Mouse (Mus musculus): ENCODE measurements around the gene Plcxd2. TPM values are rescaled to one million over a fixed set of nuclear protein-coding genes. Genes with fewer than 3 reads are reported as not detected.

Gene Plcxd2
- polyA plus RNA-seq, 1 experiment = 46.9 TPM

DNA sequence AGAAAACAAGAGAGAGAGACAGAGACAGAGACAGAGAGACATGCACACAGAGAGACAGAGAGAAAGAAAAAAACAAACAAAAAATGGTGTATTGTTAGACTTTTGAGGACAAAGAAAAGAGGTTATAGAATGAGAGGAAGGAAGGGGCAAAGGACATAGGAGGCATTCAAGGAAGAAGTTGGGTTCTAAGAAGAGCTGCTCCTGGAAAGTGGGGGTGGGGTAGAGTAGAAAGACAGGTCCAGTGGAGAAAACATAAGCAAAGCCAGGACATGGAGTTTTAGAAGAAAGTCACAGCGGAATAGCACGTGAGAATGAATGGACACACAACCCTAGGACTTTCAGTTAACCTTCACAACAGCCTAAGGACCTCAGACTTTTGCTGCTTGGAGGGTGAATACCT is 10.4 kb upstream of the Plcxd2 start:
- WGBS = 94% methylated on average over 2 of the region's 2 CpGs
- TF ChIP-seq CTCF (IDR thresholded peaks at IDR 0.05; ENCODE audit: borderline replicate concordance, insufficient read depth, low read depth, low read length) (no peak), POLR2A (IDR thresholded peaks at IDR 0.05; ENCODE audit: borderline replicate concordance, insufficient read depth, low read length) (no peak)
- Histone ChIP-seq H3K27me3 (ENCODE audit: control insufficient read depth, insufficient read depth, low read length) (no peaks in the 10 kb centered on the region; the same call in 1 of the 2 replicates), H3K4me1 (ENCODE audit: control insufficient read depth, insufficient read depth, low read length) (no peaks in the 10 kb centered on the region), H3K27ac (ENCODE audit: insufficient read depth, low read length) (no peak overlapping the region), H3K4me3 (replicated peaks; ENCODE audit: insufficient read depth, low read depth, low read length) (no peak overlapping the region)
- DNase-seq = no peak

DNA sequence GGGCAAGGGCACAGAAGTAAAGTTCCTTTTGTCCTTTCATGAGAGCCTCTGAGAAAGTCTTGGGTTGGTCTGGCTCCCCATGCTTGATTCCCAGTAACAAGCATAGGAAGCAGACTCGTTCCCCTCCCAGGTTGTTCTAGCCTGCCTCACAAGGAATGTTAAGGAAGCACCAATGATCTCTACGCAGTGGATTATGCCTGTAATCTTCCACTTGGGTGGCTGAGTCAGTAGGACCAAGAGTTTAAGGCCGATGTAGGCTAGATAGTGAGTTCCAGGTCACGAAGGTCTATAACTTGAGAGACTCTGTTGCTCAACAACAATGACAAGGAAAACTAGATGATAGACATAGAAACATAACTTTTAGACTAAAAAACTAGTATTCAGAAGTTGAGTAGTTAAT is 9.8 kb upstream of the Plcxd2 start:
- DNase-seq = no peak
- WGBS = 85% methylated on average over 4 of the region's 4 CpGs
- TF ChIP-seq POLR2A (IDR thresholded peaks at IDR 0.05; ENCODE audit: borderline replicate concordance, insufficient read depth, low read length) = no peak
- TF ChIP-seq CTCF (IDR thresholded peaks at IDR 0.05; ENCODE audit: borderline replicate concordance, insufficient read depth, low read depth, low read length) = no peak
- Histone ChIP-seq H3K4me1 (ENCODE audit: control insufficient read depth, insufficient read depth, low read length) (no peaks in the 10 kb centered on the region), H3K27me3 (ENCODE audit: control insufficient read depth, insufficient read depth, low read length) (no peaks in the 10 kb centered on the region; the same call in 1 of the 2 replicates), H3K4me3 (replicated peaks; ENCODE audit: insufficient read depth, low read depth, low read length) (no peak overlapping the region), H3K27ac (ENCODE audit: insufficient read depth, low read length) (no peak overlapping the region)

DNA sequence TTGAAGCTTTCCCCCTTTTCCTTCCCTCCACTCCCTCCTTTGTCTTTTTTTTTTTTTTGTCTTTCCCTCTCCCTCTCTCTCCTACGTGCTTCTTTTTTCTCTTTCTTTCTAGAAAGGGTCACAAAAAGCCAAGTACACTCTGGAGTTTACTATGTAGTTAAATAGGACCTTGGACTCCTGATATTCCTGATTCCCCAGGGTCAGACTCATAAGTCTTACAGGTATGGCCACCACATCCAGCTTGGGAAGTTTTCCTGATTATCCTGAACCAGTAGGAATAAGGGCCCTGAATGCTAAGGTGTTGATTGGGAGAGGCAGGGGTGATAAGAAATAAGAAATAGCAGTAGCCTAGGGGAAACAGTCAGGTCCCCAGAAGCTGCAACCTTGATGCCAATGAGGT is 9.3 kb upstream of the Plcxd2 start:
- H3K4me1 ChIP-seq (ENCODE audit: control insufficient read depth, insufficient read depth, low read length) = no peaks in the 10 kb centered on the region
- H3K27ac ChIP-seq (ENCODE audit: insufficient read depth, low read length) = no peak overlapping the region
- TF ChIP-seq POLR2A (IDR thresholded peaks at IDR 0.05; ENCODE audit: borderline replicate concordance, insufficient read depth, low read length) = no peak
- DNase-seq = no peak
- H3K4me3 ChIP-seq (replicated peaks; ENCODE audit: insufficient read depth, low read depth, low read length) = no peak overlapping the region
- 63% methylated on average over 1 of the region's 1 CpGs for WGBS
- no peaks in the 10 kb centered on the region; the same call in 1 of the 2 replicates for H3K27me3 ChIP-seq (ENCODE audit: control insufficient read depth, insufficient read depth, low read length)

DNA sequence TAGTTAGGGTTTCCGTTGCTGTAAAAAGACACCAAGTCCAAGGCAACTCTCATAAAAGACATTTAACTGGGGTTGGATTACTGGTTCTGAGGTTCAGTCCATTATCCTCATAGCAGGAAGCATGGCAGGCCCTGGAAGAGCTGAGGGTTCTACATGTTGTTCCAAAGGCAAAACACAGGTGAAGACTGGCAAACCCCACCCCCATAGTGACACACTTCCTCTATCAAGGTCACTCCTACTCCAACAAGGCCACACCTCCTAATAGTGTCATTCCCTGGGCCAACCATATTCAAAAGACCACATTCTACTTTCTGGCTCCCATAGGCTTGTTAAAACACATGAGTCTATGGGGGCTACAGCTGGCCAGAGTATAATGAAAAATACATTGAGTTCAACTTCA is 1.7 kb upstream of the Plcxd2 start:
- no peaks in the 10 kb centered on the region for H3K27me3 ChIP-seq (ENCODE audit: control insufficient read depth, insufficient read depth, low read length)
- H3K4me3 ChIP-seq (replicated peaks; ENCODE audit: insufficient read depth, low read depth, low read length) = no peak overlapping the region
- no peak for DNase-seq
- TF ChIP-seq POLR2A (IDR thresholded peaks at IDR 0.05; ENCODE audit: borderline replicate concordance, insufficient read depth, low read length) = no peak
- no peak for TF ChIP-seq CTCF (IDR thresholded peaks at IDR 0.05; ENCODE audit: borderline replicate concordance, insufficient read depth, low read depth, low read length)
- peaks cover 4% of the 10 kb centered on the region; the same call in 1 of the 2 replicates for H3K4me1 ChIP-seq (ENCODE audit: control insufficient read depth, insufficient read depth, low read length)
- H3K27ac ChIP-seq (ENCODE audit: insufficient read depth, low read length) = no peak overlapping the region
- WGBS = 90% methylated on average over 1 of the region's 1 CpGs

DNA sequence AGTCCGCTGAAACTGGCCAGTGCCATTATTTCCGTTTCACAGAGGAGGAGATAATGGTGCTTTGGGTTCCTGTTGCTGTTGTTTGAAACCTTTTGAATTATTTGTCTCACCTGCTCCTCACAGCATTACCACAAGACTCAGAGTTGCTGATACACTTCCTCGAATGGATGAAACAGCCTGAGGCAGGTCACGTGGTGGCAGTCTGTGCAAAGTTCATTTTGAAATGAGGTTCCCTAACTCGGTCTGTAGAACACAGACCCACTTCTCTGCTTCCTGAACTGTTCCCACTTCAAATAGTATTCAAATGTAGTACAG is 845 bp upstream of the Plcxd2 start:
- Histone ChIP-seq H3K4me3 (replicated peaks; ENCODE audit: insufficient read depth, low read depth, low read length) (peak overlapping the region; percentile 62), H3K27me3 (ENCODE audit: control insufficient read depth, insufficient read depth, low read length) (no peaks in the 10 kb centered on the region), H3K27ac (ENCODE audit: insufficient read depth, low read length) (peak overlapping the region; percentile 83), H3K4me1 (ENCODE audit: control insufficient read depth, insufficient read depth, low read length) (peaks cover 9% of the 10 kb centered on the region; the same call in 1 of the 2 replicates)
- peak in 1 of 2 experiments; percentile 44 for DNase-seq
- TF ChIP-seq CTCF (IDR thresholded peaks at IDR 0.05; ENCODE audit: borderline replicate concordance, insufficient read depth, low read depth, low read length) (no peak), POLR2A (IDR thresholded peaks at IDR 0.05; ENCODE audit: borderline replicate concordance, insufficient read depth, low read length) (no peak)
- 6% methylated on average over 5 of the region's 5 CpGs for WGBS

DNA sequence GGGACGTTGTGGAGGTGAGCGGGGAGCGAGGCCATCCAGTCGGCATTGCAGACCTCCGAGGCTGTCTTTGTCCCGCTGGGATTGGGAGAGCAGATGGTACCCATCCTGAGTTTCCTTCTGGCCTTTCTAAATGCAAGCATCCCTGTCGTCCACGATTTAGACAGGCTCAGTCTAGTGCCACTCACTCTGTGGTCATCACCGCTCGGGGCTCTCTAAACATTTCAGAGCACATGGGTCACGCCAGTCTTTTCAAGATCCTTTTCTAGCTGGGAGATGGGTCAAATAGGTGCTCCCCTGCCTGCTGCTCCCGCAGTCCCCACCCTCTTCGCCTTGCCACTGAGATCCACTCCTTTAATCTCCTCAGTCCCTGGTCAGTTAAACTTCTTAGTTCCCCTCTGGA is 301 bp downstream of the Plcxd2 start:
- Histone ChIP-seq H3K27ac (ENCODE audit: insufficient read depth, low read length) (peak overlapping the region; percentile 48), H3K27me3 (ENCODE audit: control insufficient read depth, insufficient read depth, low read length) (no peaks in the 10 kb centered on the region), H3K4me1 (ENCODE audit: control insufficient read depth, insufficient read depth, low read length) (peaks cover 11% of the 10 kb centered on the region), H3K4me3 (replicated peaks; ENCODE audit: insufficient read depth, low read depth, low read length) (peak overlapping the region; percentile 62)
- TF ChIP-seq POLR2A (IDR thresholded peaks at IDR 0.05; ENCODE audit: borderline replicate concordance, insufficient read depth, low read length) (peak; percentile 31; the same call in 1 of the 2 replicates), CTCF (IDR thresholded peaks at IDR 0.05; ENCODE audit: borderline replicate concordance, insufficient read depth, low read depth, low read length) (no peak)
- peak; percentile 70 to 77 for DNase-seq
- WGBS = under 1% methylated on average over 13 of the region's 13 CpGs

DNA sequence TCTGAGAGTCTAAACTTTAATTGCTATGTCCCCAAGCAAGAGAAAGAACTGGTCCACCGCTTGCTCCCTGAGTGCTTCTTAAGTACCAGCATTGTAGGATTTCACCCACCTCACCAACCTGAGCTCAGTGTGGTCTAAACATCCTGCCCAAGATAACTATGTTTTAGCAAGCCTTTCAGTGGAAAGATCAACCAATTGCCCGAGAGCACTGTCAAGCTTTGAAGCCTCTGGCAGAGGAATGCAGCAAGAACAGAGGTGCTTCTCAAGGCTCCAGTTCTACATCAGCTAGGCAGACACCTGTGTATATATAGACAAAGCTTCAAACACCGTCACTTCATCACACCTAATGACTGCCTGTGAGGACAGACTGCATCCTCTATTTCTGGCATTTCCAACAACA is 1.3 kb downstream of the Plcxd2 start:
- TF ChIP-seq POLR2A (IDR thresholded peaks at IDR 0.05; ENCODE audit: borderline replicate concordance, insufficient read depth, low read length) = no peak
- no peak for TF ChIP-seq CTCF (IDR thresholded peaks at IDR 0.05; ENCODE audit: borderline replicate concordance, insufficient read depth, low read depth, low read length)
- Histone ChIP-seq H3K4me1 (ENCODE audit: control insufficient read depth, insufficient read depth, low read length) (peaks cover 11% of the 10 kb centered on the region), H3K4me3 (replicated peaks; ENCODE audit: insufficient read depth, low read depth, low read length) (peak overlapping the region; percentile 62), H3K27ac (ENCODE audit: insufficient read depth, low read length) (peak overlapping the region; percentile 48; the same call in 1 of the 2 replicates), H3K27me3 (ENCODE audit: control insufficient read depth, insufficient read depth, low read length) (no peaks in the 10 kb centered on the region)
- WGBS = 30% methylated on average over 3 of the region's 3 CpGs
- DNase-seq = peak; percentile 23 to 34

DNA sequence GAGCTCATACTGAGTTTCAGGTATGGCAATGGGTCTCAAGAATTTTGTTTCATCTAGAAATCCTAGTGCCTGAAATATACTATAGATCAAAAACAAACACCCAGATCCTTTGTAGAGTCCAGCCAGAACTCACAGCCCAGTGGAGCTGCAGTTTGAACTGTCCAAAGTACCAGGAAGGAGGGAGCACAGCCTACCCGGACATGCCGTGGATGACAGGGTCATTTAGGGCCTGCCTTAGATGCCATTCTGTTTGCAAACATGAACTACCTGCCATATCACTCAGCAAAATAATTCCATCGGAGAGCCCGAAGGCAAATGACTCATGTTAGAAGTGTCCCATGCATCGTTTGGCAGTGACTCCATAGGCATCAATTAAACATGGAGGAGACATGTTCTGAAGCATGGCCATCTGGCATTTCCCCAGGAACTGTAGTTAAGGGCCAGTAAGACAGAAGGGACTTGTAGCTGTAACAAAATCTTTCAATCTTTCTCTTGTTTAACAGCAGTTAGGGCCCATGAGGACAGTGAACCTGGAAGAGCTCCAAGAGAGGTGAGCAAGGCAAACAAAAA is 1.9 kb downstream of the Plcxd2 start:
- H3K4me1 ChIP-seq (ENCODE audit: control insufficient read depth, insufficient read depth, low read length) = peaks cover 11% of the 10 kb centered on the region
- H3K4me3 ChIP-seq (replicated peaks; ENCODE audit: insufficient read depth, low read depth, low read length) = peak overlapping the region; percentile 44
- peak; percentile 43 to 66 for DNase-seq
- 0 out of 2 replicates have a peak overlapping the region, but pooled peaks have one; percentile 0 for H3K27ac ChIP-seq (ENCODE audit: insufficient read depth, low read length)
- WGBS = 28% methylated on average over 5 of the region's 5 CpGs
- no peak for TF ChIP-seq POLR2A (IDR thresholded peaks at IDR 0.05; ENCODE audit: borderline replicate concordance, insufficient read depth, low read length)
- no peak for TF ChIP-seq CTCF (IDR thresholded peaks at IDR 0.05; ENCODE audit: borderline replicate concordance, insufficient read depth, low read depth, low read length)
- H3K27me3 ChIP-seq (ENCODE audit: control insufficient read depth, insufficient read depth, low read length) = no peaks in the 10 kb centered on the region
